Mouse (Mus musculus) embryonic facial prominence, embryonic 12.5 days (tissue): ENCODE results near the gene Dr1. TPM values are rescaled to one million over a fixed set of nuclear protein-coding genes. Genes with fewer than 3 reads are reported as not detected.
"Not testable (repeated sequence)": the region's sequence is repeated elsewhere in the genome, so short reads cannot be mapped to it uniquely, and the experiment has no call there.

Source experiments
- ATAC-seq: fragments of 200-750 bp; cut with Nextera tagmentation; 2 replicates; pipeline ENCODE4 v1.8.0; 2017; ENCODE audit not compliant: insufficient number of reproducible peaks, insufficient read depth, low FRiP score, low TSS enrichment
- H3K27ac ChIP-seq: fragments of 300-500 bp; sonication (generic); 2 replicates; pipeline ENCODE4 v1.5.1; 2016; ENCODE audit warnings: mild to moderate bottlenecking
- H3K27me3 ChIP-seq: fragments of 300-500 bp; sonication (generic); 2 replicates; pipeline ENCODE4 v1.6.1; 2016; ENCODE audit warnings: mild to moderate bottlenecking, moderate library complexity
- H3K36me3 ChIP-seq: fragments of 300-500 bp; sonication (generic); 2 replicates; pipeline ENCODE4 v1.6.1; 2016; ENCODE audit warnings: mild to moderate bottlenecking
- H3K4me1 ChIP-seq: fragments of 300-500 bp; sonication (generic); 2 replicates; pipeline ENCODE4 v1.6.1; 2016
- H3K4me2 ChIP-seq: fragments of 300-500 bp; sonication (generic); replicated peaks from 2 replicates; pipeline ENCODE4 v1.6.1; 2016; ENCODE audit warnings: mild to moderate bottlenecking, moderate library complexity
- H3K4me3 ChIP-seq: fragments of 300-500 bp; sonication (generic); 2 replicates; pipeline ENCODE4 v1.5.1; 2016; ENCODE audit warnings: mild to moderate bottlenecking
- H3K9ac ChIP-seq: fragments of 300-500 bp; sonication (generic); 2 replicates; pipeline ENCODE4 v1.6.1; 2016; ENCODE audit warnings: mild to moderate bottlenecking, moderate library complexity
- H3K9me3 ChIP-seq: fragments of 300-500 bp; sonication (generic); 2 replicates; pipeline ENCODE4 v1.6.1; 2016; ENCODE audit warnings: mild to moderate bottlenecking, moderate library complexity
- WGBS: fragments of 180-500 bp; shearing (Covaris S2); methylation state at CpG from one replicate; pipeline ENCODE4 v1.1.7; 2016; 5-methylcytosine and 5-hydroxymethylcytosine counted together
- polyA plus RNA-seq: library from polyadenylated mRNA; unstranded; fragments of >200 nt; fragmentation: Nextera tagmentation; extraction: Ambion mirVana; gene quantifications from 2 replicates; pipeline ENCODE4 v1.2.1, GENCODE M21; 2016

Gene Dr1
- polyA plus RNA-seq, 1 experiment from 2014 or later, result 51.8 TPM

DNA sequence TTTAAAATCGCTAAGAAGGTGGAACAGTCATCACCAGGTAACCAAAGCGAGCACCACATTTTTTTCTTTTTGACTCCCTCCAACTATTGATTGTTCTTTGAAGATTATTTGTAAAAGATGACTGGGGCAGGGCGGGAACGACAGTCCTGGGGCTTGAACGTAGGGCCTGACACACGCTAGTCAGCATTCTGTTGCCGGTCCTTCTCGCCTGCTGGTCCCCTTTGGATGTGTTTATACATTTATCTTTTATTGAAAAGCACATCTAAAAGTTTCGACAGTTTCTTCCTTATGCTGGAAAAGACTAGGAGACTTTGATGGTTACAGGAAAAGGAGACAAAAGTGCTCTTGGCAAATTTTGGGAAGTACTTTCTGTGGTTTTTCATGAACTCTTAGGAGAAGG is 1.7 kb downstream of the Dr1 start:
- H3K9me3 ChIP-seq, result no peaks in the 10 kb centered on the region
- H3K27ac ChIP-seq, result no peak overlapping the region
- peak overlapping the region; percentile 97 for H3K9ac ChIP-seq
- peak overlapping the region; percentile 72 for H3K4me3 ChIP-seq
- no peaks in the 10 kb centered on the region for H3K27me3 ChIP-seq
- ATAC-seq, result no peak
- peaks cover 8% of the 10 kb centered on the region; the same call in 1 of the 2 replicates for H3K36me3 ChIP-seq
- WGBS, result 48% methylated on average over 9 of the region's 9 CpGs
- peaks cover 14% of the 10 kb centered on the region; the same call in 1 of the 2 replicates for H3K4me1 ChIP-seq
- H3K4me2 ChIP-seq, result peak overlapping the region; percentile 87

DNA sequence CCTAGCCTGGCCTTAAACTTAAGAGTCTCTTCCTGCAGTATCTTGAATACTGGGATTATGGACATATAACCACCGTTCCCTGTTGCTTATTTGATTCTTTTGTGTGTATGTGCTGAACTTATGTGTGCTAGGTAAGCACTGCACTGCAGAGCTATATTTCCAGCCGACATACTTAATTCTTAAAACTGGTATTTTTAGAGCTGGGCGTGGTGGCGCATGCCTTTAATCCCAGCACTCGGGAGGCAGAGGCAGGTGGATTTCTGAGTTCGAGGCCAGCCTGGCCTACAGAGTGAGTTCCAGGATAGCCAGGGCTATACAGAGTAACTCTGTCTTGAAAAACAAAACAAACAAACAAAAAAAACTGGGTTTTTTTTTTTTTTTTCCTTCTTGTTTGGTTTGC is 2.6 kb downstream of the Dr1 start:
- 91% methylated on average over 6 of the region's 6 CpGs for WGBS
- ATAC-seq, H3K27ac ChIP-seq, H3K4me3 ChIP-seq, H3K9me3 ChIP-seq, H3K9ac ChIP-seq, H3K27me3 ChIP-seq: not testable (repeated sequence)
- peak overlapping the region; percentile 37 for H3K4me2 ChIP-seq
- H3K4me1 ChIP-seq, result peaks cover 14% of the 10 kb centered on the region; the same call in 1 of the 2 replicates
- peaks cover 11% of the 10 kb centered on the region for H3K36me3 ChIP-seq

DNA sequence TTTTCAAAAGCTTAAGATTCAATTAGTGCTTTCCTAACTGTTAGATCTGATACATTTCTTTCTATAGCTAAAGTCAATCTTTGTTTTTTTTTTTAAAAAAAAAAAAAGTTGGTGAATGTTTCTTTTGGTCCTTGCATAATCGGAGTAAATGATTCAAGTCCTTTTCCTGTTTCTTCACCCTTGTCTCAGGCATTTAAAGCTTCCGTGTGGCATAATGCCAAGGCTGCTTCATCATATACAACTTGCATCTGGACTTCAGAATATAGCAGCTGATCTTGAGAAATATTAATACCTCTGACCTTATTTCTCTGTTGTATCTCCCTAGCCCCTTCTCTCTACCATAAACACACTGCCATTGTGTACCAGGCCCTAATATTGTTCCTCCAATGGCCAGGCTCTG is 18.3 kb downstream of the Dr1 start:
- Histone ChIP-seq H3K9me3 (peaks cover 6% of the 10 kb centered on the region; the same call in 1 of the 2 replicates), H3K27ac (no peak overlapping the region), H3K36me3 (no peaks in the 10 kb centered on the region), H3K4me2 (no peak overlapping the region), H3K4me1 (no peaks in the 10 kb centered on the region), H3K9ac (no peak overlapping the region), H3K27me3 (no peaks in the 10 kb centered on the region), H3K4me3 (no peak overlapping the region)
- 85% methylated on average over 2 of the region's 2 CpGs for WGBS
- ATAC-seq, result no peak

DNA sequence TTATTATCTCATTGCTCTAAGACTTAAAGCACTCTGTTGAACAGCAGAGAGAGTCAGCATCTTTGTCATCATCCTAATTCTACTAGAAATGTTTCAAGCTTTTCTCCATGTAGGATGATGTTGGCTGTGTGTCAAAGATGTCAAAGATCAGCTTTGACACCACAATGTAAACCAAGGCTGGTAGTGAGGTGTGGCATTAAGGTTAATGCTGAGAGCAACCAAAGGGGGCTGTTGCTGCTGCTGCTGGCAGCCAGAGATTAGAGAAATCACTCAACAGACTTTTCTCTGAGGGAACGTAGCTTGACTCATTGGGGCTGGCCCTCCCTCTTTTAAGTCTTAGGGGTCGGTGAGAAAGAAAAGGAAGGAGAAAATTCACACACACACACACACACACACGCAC is 32.9 kb downstream of the Dr1 start:
- no peak overlapping the region for H3K9ac ChIP-seq
- H3K27ac ChIP-seq, result no peak overlapping the region
- H3K4me1 ChIP-seq, result no peaks in the 10 kb centered on the region
- H3K4me2 ChIP-seq, result no peak overlapping the region
- no peaks in the 10 kb centered on the region for H3K27me3 ChIP-seq
- WGBS, result 69% methylated on average over 3 of the region's 3 CpGs
- no peaks in the 10 kb centered on the region for H3K36me3 ChIP-seq
- H3K4me3 ChIP-seq, result no peak overlapping the region
- ATAC-seq, result no peak
- H3K9me3 ChIP-seq, result no peaks in the 10 kb centered on the region

DNA sequence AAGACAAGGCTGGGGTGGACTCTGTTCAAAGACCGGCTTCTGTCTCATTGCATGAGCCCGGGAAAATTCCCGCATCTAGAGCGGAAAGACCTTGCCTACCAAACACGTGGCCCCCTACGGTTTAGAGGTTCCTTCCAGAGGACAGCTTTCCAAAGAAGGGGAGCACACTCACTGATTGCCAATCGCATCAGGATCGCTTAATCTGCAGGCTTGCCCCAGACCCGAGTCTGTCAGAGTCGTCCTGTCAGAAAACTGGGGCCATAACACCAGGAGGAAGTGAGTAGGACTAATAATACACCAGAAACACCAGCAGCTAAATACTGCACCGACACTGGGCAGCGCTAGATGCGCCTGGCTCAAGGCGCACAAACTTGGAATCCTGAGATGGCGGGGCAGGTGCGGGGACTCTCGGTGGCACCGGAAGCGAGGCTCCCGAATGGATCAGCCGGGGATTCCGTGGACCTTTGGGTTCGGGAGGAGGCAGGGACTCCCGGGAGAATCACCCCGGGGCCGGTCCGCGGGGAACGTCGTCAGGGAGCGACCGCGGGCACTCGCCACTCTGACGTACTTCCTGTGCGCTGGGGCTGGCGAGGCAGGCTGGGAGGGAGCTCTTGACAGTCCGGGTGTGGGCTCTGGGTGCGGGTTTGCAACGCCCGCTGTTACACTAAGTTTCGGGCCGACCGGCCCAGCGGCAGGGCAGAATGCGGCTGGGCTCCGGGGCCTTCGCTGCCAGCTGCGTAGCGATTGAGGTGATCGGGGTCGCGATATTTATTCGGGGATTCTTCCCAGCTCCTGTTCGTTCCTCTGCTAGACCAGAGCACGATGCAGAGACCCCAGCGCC is 43.7 kb downstream of the Dr1 start, which contains the start of gene Pigg:
Pigg (plus strand) TSS at position 386 of the 841 bp plus-strand sequence.
- peak within 1 kb of the TSS; percentile 76 for H3K4me3 ChIP-seq
- peak within 1 kb of the TSS; percentile 82 for H3K9ac ChIP-seq
- peak within 1 kb of the TSS; percentile 58 for H3K27ac ChIP-seq
- under 1% methylated on average over 57 of the region's 57 CpGs for WGBS
- peak within 1 kb of the TSS; percentile 64 for H3K4me2 ChIP-seq
- no peaks in the 10 kb centered on the region for H3K36me3 ChIP-seq
- H3K27me3 ChIP-seq, result no peaks in the 10 kb centered on the region
- peaks cover 5% of the 10 kb centered on the region for H3K4me1 ChIP-seq
- no peaks in the 10 kb centered on the region for H3K9me3 ChIP-seq
- peak; percentile 97 for ATAC-seq

DNA sequence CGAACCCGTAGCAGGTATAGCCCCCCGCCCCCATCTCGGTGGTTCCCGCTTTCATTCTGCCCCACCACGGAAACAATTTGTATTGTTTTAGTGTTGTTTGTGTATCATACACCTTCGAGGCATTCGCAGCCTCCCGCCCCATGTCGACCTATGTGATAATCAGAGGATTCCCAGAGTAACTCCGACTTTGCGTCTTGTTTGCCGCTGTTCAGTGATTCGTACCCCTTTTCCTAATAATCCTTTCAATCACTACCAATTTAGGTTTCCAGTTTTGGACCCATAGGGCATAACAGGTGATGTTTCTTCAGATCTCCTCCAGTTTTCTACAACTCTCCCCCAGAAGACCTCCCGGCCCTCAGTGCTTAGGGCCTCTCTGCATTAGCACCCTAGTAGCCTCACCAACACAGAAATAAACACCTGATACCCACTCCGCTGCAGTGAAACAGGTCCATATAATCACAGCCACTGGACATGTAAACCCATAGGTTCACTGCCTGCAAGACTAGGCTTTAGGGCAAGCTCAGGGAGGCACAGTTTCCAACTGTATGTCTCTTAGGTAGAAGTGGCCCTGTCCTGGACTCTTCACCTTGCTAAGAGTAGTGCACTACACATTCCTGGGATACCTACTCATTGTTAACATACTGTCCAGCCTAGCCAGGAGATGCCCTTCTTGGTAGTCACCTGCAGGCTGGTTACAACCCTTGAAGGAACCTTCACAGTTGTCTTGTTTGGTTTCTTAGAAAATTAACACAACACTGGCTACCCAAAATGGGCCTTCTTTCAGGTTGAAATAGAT is 44.6 kb downstream of the Dr1 start:
- Histone ChIP-seq H3K27me3 (no peaks in the 10 kb centered on the region), H3K4me3 (peak overlapping the region; percentile 76), H3K27ac (no peak overlapping the region), H3K9ac (peak overlapping the region; percentile 82), H3K9me3 (no peaks in the 10 kb centered on the region), H3K36me3 (no peaks in the 10 kb centered on the region), H3K4me2 (peak overlapping the region; percentile 64), H3K4me1 (peaks cover 5% of the 10 kb centered on the region)
- no peak for ATAC-seq
- 5% methylated on average over 16 of the region's 16 CpGs for WGBS

Other genes with a start within 250 kb of the Dr1 start
- 135 and 142 TPM in 2 replicates for gene Mtf2, start 203.2 kb upstream of the Dr1 start, polyA plus RNA-seq
- 28.9 and 29.3 TPM in 2 replicates for gene Tmed5, start 136.3 kb upstream of the Dr1 start, polyA plus RNA-seq
- gene Ccdc18, start 136.0 kb upstream of the Dr1 start, polyA plus RNA-seq, result 11.2 and 12.6 TPM in 2 replicates
- gene Pigg, start 43.7 kb downstream of the Dr1 start, polyA plus RNA-seq, result 6.2 and 6.9 TPM in 2 replicates
- not detected in 2 replicates for gene Gm42517, start 99.0 kb downstream of the Dr1 start, polyA plus RNA-seq
- 0.26 and 0.31 TPM in 2 replicates for gene Pde6b, start 119.5 kb downstream of the Dr1 start, polyA plus RNA-seq
- 453 and 457 TPM in 2 replicates for gene Atp5k, start 165.6 kb downstream of the Dr1 start, polyA plus RNA-seq
- gene Mfsd7a, start 180.0 kb downstream of the Dr1 start, polyA plus RNA-seq, result 0.18 TPM in 2 replicates
- gene Pcgf3, start 192.3 kb downstream of the Dr1 start, polyA plus RNA-seq, result 30.6 and 34.7 TPM in 2 replicates